Mouse (Mus musculus): ENCODE data around the gene Hist2h3c2. TPM values are rescaled to one million over a fixed set of nuclear protein-coding genes. Genes with fewer than 3 reads are reported as not detected.

The Hist2h3c2 gene
- total and polyA plus RNA-seq, 2 experiments from 2014 or later = 1.6 to 441 TPM

- no peak overlapping the region for H3K9ac ChIP-seq (replicated peaks; ENCODE audit: low read length)
- no peak overlapping the region for H3K4me2 ChIP-seq (ENCODE audit: low read depth, low read length)
- 91% methylated on average over 5 of the region's 5 CpGs for WGBS
- TF ChIP-seq CTCF (IDR thresholded peaks at IDR 0.05; ENCODE audit: low read depth) = no peak
- H3K36me3 ChIP-seq (ENCODE audit: insufficient read depth, low read length) = no peaks in the 10 kb centered on the region
- DNase-seq (ENCODE audit: low spot score) = no peak
- H3K4me3 ChIP-seq (ENCODE audit: low read length) = no peak overlapping the region
- ATAC-seq = no peak
- H3K27me3 ChIP-seq (ENCODE audit: insufficient read depth, low read length) = no peaks in the 10 kb centered on the region
- H3K9me3 ChIP-seq (ENCODE audit: low read length) = no peaks in the 10 kb centered on the region
- H3K4me1 ChIP-seq (ENCODE audit: insufficient read depth, low read length) = peaks cover 17% of the 10 kb centered on the region; the same call in 1 of the 2 replicates
- H3K27ac ChIP-seq = no peak overlapping the region
Measured at GRCm38 (mm10) chr3:96260220-96260619, 21.3 kb upstream of the Hist2h3c2 start.

DNA sequence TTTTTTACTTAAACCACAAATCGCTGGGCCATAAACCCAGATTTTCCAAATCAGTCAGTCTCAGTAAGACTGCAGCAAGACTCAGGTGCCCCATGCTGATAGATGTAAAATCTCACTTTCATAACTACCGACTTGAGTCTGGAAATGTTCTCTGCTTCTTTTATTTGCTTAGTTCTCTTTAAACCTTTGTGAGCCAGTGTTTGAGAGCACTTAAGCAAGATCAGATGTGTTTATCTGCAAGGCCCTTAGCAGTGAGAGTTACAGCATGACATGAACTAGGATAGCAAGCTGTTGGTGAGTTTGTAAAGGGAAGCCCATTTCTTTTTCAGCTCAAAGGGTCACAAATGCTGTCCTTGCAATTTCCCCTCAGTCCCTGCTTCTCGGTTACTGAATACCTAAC is 18.3 kb upstream of the Hist2h3c2 start:
- Histone ChIP-seq H3K27me3 (ENCODE audit: insufficient read depth, low read length) (no peaks in the 10 kb centered on the region), H3K27ac (no peak overlapping the region), H3K4me2 (ENCODE audit: low read depth, low read length) (no peak overlapping the region), H3K9me3 (ENCODE audit: low read length) (no peaks in the 10 kb centered on the region), H3K4me1 (ENCODE audit: insufficient read depth, low read length) (peaks cover 6% of the 10 kb centered on the region; the same call in 1 of the 2 replicates), H3K36me3 (ENCODE audit: insufficient read depth, low read length) (no peaks in the 10 kb centered on the region), H3K9ac (replicated peaks; ENCODE audit: low read length) (no peak overlapping the region), H3K4me3 (ENCODE audit: low read length) (no peak overlapping the region)
- TF ChIP-seq CTCF (IDR thresholded peaks at IDR 0.05; ENCODE audit: low read depth) = no peak
- 82% methylated on average over 3 of the region's 3 CpGs for WGBS
- no peak for ATAC-seq
- DNase-seq (ENCODE audit: low spot score) = no peak

DNA sequence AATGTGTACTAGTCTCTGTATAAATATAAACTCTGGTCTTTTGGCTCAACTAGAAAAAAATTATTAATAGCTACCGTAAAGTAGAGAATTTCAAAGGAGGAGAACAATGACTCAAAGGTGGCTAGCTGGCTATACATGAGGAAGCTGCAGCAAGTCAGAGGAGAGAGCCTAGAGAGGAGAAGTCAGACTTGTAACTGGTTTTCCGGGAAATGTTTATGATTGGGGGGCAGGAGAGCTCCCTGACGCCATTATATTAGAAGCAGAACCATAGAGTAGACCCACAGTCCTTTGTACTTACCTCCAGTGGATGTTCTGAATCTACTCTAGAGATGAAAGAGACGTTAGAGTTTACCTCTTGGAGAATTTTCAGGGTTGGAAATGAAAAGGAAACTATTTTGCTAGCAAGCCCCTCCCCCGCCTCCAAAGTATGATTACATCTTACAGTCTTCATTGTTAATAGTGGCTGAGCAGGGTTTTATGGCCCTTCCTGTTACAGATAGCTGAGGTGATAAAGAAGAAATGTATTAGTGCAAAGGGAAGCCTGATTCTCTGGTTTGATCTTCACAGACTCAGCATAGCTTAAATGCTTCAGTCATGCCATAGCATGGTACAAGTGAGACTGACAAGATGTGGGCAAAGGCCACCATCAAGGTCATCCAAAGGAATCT is 17.1 kb upstream of the Hist2h3c2 start:
- Histone ChIP-seq H3K4me2 (ENCODE audit: low read depth, low read length) (no peak overlapping the region), H3K4me3 (ENCODE audit: low read length) (no peak overlapping the region), H3K27me3 (ENCODE audit: insufficient read depth, low read length) (no peaks in the 10 kb centered on the region), H3K9me3 (ENCODE audit: low read length) (no peaks in the 10 kb centered on the region), H3K4me1 (ENCODE audit: insufficient read depth, low read length) (no peaks in the 10 kb centered on the region), H3K27ac (no peak overlapping the region), H3K36me3 (ENCODE audit: insufficient read depth, low read length) (no peaks in the 10 kb centered on the region), H3K9ac (replicated peaks; ENCODE audit: low read length) (no peak overlapping the region)
- 82% methylated on average over 5 of the region's 5 CpGs for WGBS
- ATAC-seq = no peak
- TF ChIP-seq CTCF (IDR thresholded peaks at IDR 0.05; ENCODE audit: low read depth) = no peak
- DNase-seq (ENCODE audit: low spot score) = no peak

DNA sequence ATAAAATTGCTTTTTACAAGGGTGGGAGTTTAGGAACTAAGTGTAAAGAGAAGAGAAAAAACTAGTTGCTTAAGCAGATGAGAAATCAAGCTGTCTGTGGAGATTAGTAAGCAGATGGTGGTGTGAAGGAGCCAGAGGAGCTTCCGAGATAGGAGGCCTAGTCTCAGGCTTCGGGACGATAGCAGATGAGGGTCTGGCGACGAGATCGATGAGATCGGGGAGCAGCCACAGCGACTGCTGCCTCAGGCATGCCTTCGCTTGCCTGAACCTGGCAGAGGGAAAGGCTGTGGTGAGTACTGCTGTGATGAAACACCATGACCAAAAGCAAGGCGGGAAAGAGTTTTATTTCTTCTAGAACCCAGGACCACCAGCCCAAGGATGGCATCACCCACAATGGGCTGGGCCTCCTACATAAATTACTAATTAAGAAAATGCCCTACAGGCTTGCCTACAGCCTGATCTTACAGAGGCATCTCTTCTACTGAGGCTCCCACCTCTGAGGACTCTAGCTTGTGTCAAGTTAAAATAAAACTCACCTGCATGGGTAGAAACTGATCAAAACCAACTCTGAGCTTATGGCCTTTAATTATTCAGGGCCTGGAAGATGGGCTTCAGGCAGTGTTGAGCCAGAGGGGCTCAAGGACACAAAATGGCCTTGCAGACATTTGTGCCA is 15.9 kb upstream of the Hist2h3c2 start:
- DNase-seq (ENCODE audit: low spot score) (peak; percentile 64), ATAC-seq (peak; percentile 70)
- Histone ChIP-seq H3K4me2 (ENCODE audit: low read depth, low read length) (no peak overlapping the region), H3K27ac (no peak overlapping the region), H3K27me3 (ENCODE audit: insufficient read depth, low read length) (no peaks in the 10 kb centered on the region), H3K9me3 (ENCODE audit: low read length) (no peaks in the 10 kb centered on the region), H3K4me3 (ENCODE audit: low read length) (no peak overlapping the region), H3K9ac (replicated peaks; ENCODE audit: low read length) (no peak overlapping the region), H3K36me3 (ENCODE audit: insufficient read depth, low read length) (no peaks in the 10 kb centered on the region), H3K4me1 (ENCODE audit: insufficient read depth, low read length) (no peaks in the 10 kb centered on the region)
- 43% methylated on average over 10 of the region's 10 CpGs for WGBS
- no peak for TF ChIP-seq CTCF (IDR thresholded peaks at IDR 0.05; ENCODE audit: low read depth)

- no peaks in the 10 kb centered on the region for H3K36me3 ChIP-seq (ENCODE audit: insufficient read depth, low read length)
- no peak for DNase-seq (ENCODE audit: low spot score)
- H3K4me2 ChIP-seq (ENCODE audit: low read depth, low read length) = no peak overlapping the region
- no peak overlapping the region for H3K9ac ChIP-seq (replicated peaks; ENCODE audit: low read length)
- no peak for TF ChIP-seq CTCF (IDR thresholded peaks at IDR 0.05; ENCODE audit: low read depth)
- no peaks in the 10 kb centered on the region for H3K27me3 ChIP-seq (ENCODE audit: insufficient read depth, low read length)
- ATAC-seq = no peak
- no peaks in the 10 kb centered on the region for H3K4me1 ChIP-seq (ENCODE audit: insufficient read depth, low read length)
- 96% methylated on average over 3 of the region's 3 CpGs for WGBS
- no peak overlapping the region for H3K4me3 ChIP-seq (ENCODE audit: low read length)
- H3K9me3 ChIP-seq (ENCODE audit: low read length) = no peaks in the 10 kb centered on the region
- H3K27ac ChIP-seq = no peak overlapping the region
Measured at GRCm38 (mm10) chr3:96251787-96252186, 12.9 kb upstream of the Hist2h3c2 start.

DNA sequence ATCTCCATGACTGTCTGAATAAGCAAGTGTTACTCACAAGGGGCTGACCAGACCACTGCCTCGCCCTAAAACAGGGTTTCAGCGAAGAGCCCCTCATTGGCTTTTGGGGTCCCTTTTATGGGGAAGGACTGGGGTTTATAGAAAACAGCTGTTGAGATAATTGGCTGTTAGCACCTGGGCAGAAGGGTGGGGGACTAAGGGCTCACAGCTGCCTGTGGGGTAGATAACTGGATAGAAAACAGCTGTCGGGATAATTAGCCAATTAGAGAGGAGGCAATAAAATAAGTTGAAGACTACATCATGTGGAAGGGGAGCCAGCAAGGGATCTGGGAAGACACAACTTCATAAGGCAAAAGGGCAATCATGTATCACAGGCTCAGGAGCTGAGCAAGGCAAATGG is 12.0 kb upstream of the Hist2h3c2 start:
- H3K27me3 ChIP-seq (ENCODE audit: insufficient read depth, low read length) = no peaks in the 10 kb centered on the region
- no peak overlapping the region for H3K9ac ChIP-seq (replicated peaks; ENCODE audit: low read length)
- H3K9me3 ChIP-seq (ENCODE audit: low read length) = no peaks in the 10 kb centered on the region
- no peak overlapping the region for H3K4me3 ChIP-seq (ENCODE audit: low read length)
- ATAC-seq (no peak), DNase-seq (ENCODE audit: low spot score) (no peak)
- no peaks in the 10 kb centered on the region for H3K36me3 ChIP-seq (ENCODE audit: insufficient read depth, low read length)
- WGBS = 83% methylated on average over 3 of the region's 3 CpGs
- TF ChIP-seq CTCF (IDR thresholded peaks at IDR 0.05; ENCODE audit: low read depth) = no peak
- no peak overlapping the region for H3K4me2 ChIP-seq (ENCODE audit: low read depth, low read length)
- H3K4me1 ChIP-seq (ENCODE audit: insufficient read depth, low read length) = no peaks in the 10 kb centered on the region
- H3K27ac ChIP-seq = no peak overlapping the region

DNA sequence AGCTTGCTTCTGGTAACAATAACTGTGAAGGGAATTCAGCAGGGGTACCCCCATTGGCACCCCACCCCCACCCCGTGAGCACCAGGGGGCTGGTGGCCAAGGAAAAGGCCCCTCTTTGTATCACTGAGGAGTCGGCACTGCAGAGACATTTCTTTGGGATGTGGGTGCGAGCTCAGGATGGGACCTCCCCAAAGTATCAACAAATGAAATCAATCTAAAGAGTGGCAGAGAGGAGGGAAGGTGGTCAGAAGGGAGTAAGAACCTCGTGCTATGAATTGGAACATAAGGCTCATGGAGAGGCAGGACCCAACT is 10.1 kb upstream of the Hist2h3c2 start:
- H3K36me3 ChIP-seq (ENCODE audit: insufficient read depth, low read length) = no peaks in the 10 kb centered on the region
- no peak overlapping the region for H3K9ac ChIP-seq (replicated peaks; ENCODE audit: low read length)
- WGBS = 54% methylated on average over 4 of the region's 4 CpGs
- H3K4me1 ChIP-seq (ENCODE audit: insufficient read depth, low read length) = no peaks in the 10 kb centered on the region
- H3K4me3 ChIP-seq (ENCODE audit: low read length) = no peak overlapping the region
- TF ChIP-seq CTCF (IDR thresholded peaks at IDR 0.05; ENCODE audit: low read depth) = no peak
- H3K9me3 ChIP-seq (ENCODE audit: low read length) = no peaks in the 10 kb centered on the region
- DNase-seq (ENCODE audit: low spot score) (no peak), ATAC-seq (no peak)
- H3K27ac ChIP-seq = no peak overlapping the region
- H3K4me2 ChIP-seq (ENCODE audit: low read depth, low read length) = peak overlapping the region; percentile 51; the same call in 1 of the 2 replicates
- no peaks in the 10 kb centered on the region for H3K27me3 ChIP-seq (ENCODE audit: insufficient read depth, low read length)
